Mouse (Mus musculus): ENCODE measurements around the gene Rd3. TPM values are rescaled to one million over a fixed set of nuclear protein-coding genes. Genes with fewer than 3 reads are reported as not detected.

Gene Rd3
- total and polyA plus RNA-seq, 3 experiments, result not detected

DNA sequence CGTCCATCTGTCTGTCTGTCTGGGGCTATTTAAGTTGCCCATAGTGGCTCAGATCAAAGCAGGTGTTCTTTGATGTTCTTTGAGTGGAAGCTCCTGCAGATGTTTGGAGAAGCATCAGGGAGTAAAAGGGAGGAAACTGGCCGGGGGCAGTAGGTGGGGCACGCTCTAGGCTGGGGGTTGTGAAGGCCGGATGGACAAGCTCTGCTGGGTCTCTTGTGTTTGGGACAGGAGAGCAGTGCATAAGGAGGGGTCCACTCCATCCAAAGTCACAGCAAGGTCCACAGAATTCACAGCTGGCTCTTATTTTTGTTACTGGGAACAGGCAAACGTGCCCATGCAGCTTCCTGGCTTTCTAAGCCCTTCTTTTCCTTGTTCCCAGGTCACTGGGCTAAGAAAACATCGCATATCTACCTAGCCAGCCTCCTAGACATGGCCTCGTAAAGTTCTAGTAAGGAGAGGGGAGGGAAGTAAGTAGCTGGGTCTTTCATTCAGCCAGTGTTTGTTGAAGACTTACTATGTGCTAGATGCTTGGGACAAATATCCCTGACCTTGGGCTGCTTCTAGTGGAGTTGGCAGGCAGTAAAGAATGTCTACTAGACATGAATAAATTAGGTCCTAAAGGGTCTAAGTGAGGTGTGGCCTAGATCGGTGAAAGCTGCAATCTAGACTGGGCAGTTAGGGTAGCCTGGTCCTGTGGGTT lies 44.7 kb upstream of the Rd3 start:
- no peak overlapping the region for H3K27ac ChIP-seq (ENCODE audit: control insufficient read depth, low read depth, low read length)
- H3K79me2 ChIP-seq (ENCODE audit: control insufficient read depth, insufficient read depth, low read length, poor library complexity), result no peaks in the 10 kb centered on the region
- H3K9me3 ChIP-seq (replicated peaks; ENCODE audit: insufficient read depth, low read length), result no peaks in the 10 kb centered on the region
- DNase-seq (ENCODE audit: low read depth, low spot score), result no peak
- H3K9ac ChIP-seq (ENCODE audit: control insufficient read depth, low read depth, low read length, poor library complexity, severe bottlenecking), result no peak overlapping the region
- no peak overlapping the region for H3K4me3 ChIP-seq (ENCODE audit: control insufficient read depth in 1 of 2, insufficient read depth in 1 of 2, low read depth in 2 of 2, low read length in 2 of 2)
- H3K4me1 ChIP-seq (ENCODE audit: control insufficient read depth in 1 of 2, insufficient read depth in 2 of 2, low read length in 2 of 2), result no peaks in the 10 kb centered on the region
- H3K27me3 ChIP-seq (ENCODE audit: control insufficient read depth in 1 of 2, insufficient read depth in 2 of 2, low read length in 2 of 2), result peaks cover 7 to 10% of the 10 kb centered on the region in 2 experiments
- TF ChIP-seq CHD1 (IDR thresholded peaks at IDR 0.05; ENCODE audit: low read depth, low read length) (no peak), MYB (IDR thresholded peaks at IDR 0.05; ENCODE audit: low read depth, low read length) (no peak), GABPA (IDR thresholded peaks at IDR 0.05; ENCODE audit: low read depth, low read length) (no peak), ZC3H11A (IDR thresholded peaks at IDR 0.05; ENCODE audit: low read depth, low read length) (no peak), TAL1 (IDR thresholded peaks at IDR 0.05; ENCODE audit: low read length) (no peak), UBTF (IDR thresholded peaks at IDR 0.05; ENCODE audit: borderline replicate concordance, insufficient read depth, low read depth, low read length) (no peak), ETS1 (IDR thresholded peaks at IDR 0.05; ENCODE audit: low read depth, low read length) (no peak), MAX (IDR thresholded peaks at IDR 0.05; ENCODE audit: low read length) (no peak), SIN3A (IDR thresholded peaks at IDR 0.05; ENCODE audit: low read length) (no peak), POLR2A (IDR thresholded peaks at IDR 0.05; ENCODE audit: control insufficient read depth in 1 of 2, insufficient read depth in 1 of 2, low read depth in 1 of 2, low read length in 2 of 2, poor library complexity in 1 of 2) (no peak), KAT2A (conservative IDR thresholded peaks at IDR 0.05; ENCODE audit: low read depth, low read length) (no peak), ZKSCAN1 (IDR thresholded peaks at IDR 0.05; ENCODE audit: low read depth, low read length) (no peak)
- no peaks in the 10 kb centered on the region for H3K36me3 ChIP-seq (ENCODE audit: control insufficient read depth in 1 of 2, insufficient read depth in 2 of 2, low read length in 2 of 2)

DNA sequence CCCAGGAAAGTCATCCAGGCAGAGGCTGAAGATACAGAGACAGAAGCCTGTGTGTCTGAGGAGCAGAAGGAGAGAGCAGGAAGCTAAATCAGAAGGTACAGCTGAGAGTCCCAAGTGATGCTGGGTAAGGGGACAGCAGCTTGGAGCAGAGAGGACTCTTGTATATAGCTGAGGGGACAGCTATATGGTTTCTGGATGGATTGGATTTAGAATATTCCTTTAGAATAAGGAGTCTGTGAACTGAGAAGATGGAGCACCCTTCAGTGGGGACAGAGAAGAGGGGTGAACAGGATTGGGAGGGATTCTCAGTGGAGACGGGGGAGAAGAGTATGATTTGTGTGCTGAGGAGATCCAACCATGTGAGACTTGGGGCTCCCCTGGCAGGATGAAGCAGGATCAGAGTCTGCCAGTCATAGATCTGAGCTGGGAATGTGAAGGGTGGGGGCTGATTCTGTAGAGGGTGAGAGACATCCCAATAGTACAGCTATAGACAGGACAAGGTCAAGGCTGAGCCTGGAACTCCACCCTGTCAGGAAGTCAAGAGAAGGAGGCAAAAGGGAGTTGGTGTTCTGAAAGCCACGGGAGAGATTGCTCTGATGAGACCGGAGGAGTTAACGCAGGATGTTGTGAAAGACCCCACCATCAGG lies 44.1 kb upstream of the Rd3 start:
- no peak overlapping the region for H3K27ac ChIP-seq (ENCODE audit: control insufficient read depth, low read depth, low read length)
- no peaks in the 10 kb centered on the region for H3K79me2 ChIP-seq (ENCODE audit: control insufficient read depth, insufficient read depth, low read length, poor library complexity)
- no peak overlapping the region for H3K9ac ChIP-seq (ENCODE audit: control insufficient read depth, low read depth, low read length, poor library complexity, severe bottlenecking)
- TF ChIP-seq MEF2A (IDR thresholded peaks at IDR 0.05; ENCODE audit: extremely low read depth, insufficient replicate concordance, low read depth, low read length, poor library complexity, severe bottlenecking) (no peak), ZNF384 (IDR thresholded peaks at IDR 0.05; ENCODE audit: low read depth, low read length) (no peak), MXI1 (IDR thresholded peaks at IDR 0.05; ENCODE audit: low read depth, low read length) (no peak), ZMIZ1 (IDR thresholded peaks at IDR 0.05; ENCODE audit: low read depth, low read length) (no peak), JUND (IDR thresholded peaks at IDR 0.05; ENCODE audit: low read depth, low read length) (no peak), SIN3A (IDR thresholded peaks at IDR 0.05; ENCODE audit: low read length) (no peak), USF1 (IDR thresholded peaks at IDR 0.05; ENCODE audit: low read depth, low read length) (no peak), EP300 (IDR thresholded peaks at IDR 0.05; ENCODE audit: low read depth in 1 of 2, low read length in 2 of 2) (no peak), BHLHE40 (IDR thresholded peaks at IDR 0.05; ENCODE audit: borderline replicate concordance, low read depth, low read length) (no peak), CHD2 (IDR thresholded peaks at IDR 0.05; ENCODE audit: low read length) (no peak), CHD1 (IDR thresholded peaks at IDR 0.05; ENCODE audit: low read depth, low read length) (no peak), MYC (IDR thresholded peaks at IDR 0.05; ENCODE audit: low read depth, low read length) (no peak)
- H3K36me3 ChIP-seq (ENCODE audit: control insufficient read depth in 1 of 2, insufficient read depth in 2 of 2, low read length in 2 of 2), result no peaks in the 10 kb centered on the region
- H3K4me3 ChIP-seq (ENCODE audit: control insufficient read depth in 1 of 2, insufficient read depth in 1 of 2, low read depth in 2 of 2, low read length in 2 of 2), result no peak overlapping the region
- H3K9me3 ChIP-seq (replicated peaks; ENCODE audit: insufficient read depth, low read length), result no peaks in the 10 kb centered on the region
- peaks cover 7 to 10% of the 10 kb centered on the region in 2 experiments for H3K27me3 ChIP-seq (ENCODE audit: control insufficient read depth in 1 of 2, insufficient read depth in 2 of 2, low read length in 2 of 2)
- DNase-seq (ENCODE audit: low read depth, low spot score), result no peak
- no peaks in the 10 kb centered on the region for H3K4me1 ChIP-seq (ENCODE audit: control insufficient read depth in 1 of 2, insufficient read depth in 2 of 2, low read length in 2 of 2)

All from MEL (cell line).